Mouse (Mus musculus): ENCODE measurements at regions not wholly inside any gene's neighbourhood (a gene's known extent, or its start where the extent isn't known, plus 50 kb on each side); places are given as distances from the start of the nearest gene placed in this dataset.

DNA sequence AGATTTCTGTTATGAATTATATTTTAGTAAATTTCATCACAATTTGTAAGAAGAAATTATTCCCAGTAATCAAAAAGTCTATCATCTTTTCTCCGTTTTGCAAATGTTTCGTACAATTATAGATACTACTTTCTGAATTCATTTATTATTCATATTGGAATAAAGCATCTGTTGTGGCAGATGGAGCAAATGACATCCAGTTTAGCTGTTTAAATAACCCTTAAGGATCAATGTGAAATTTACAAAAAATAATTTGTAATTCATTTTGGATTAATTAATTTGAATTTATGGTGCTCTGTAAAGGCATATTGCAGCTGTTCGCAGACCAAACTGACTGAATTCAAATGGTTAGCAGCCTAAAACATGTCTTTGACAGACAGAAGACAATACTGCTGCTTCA is 1879.3 kb upstream of the Gm38303 start:
- TF ChIP-seq CTCF (IDR thresholded peaks at IDR 0.05; ENCODE audit: borderline replicate concordance, insufficient read depth, low read depth, low read length) (no peak), POLR2A (IDR thresholded peaks at IDR 0.05; ENCODE audit: borderline replicate concordance, insufficient read depth, low read length) (no peak)
- DNase-seq, result no peak
- 89% methylated on average over 3 of the region's 3 CpGs for WGBS

GRCm38 (mm10) chr3:12173371-12173770 is 1837.9 kb upstream of the Gm38303 start:
- no peak overlapping the region for H3K27ac ChIP-seq (ENCODE audit: insufficient read depth, low read length)
- WGBS, result 57% methylated on average over 3 of the region's 3 CpGs
- no peak for TF ChIP-seq CTCF (IDR thresholded peaks at IDR 0.05; ENCODE audit: borderline replicate concordance, insufficient read depth, low read depth, low read length)

More for the DNA sequence above, 1879.3 kb upstream of the Gm38303 start:
- Histone ChIP-seq H3K27ac (ENCODE audit: insufficient read depth, low read length) (no peak overlapping the region), H3K4me1 (ENCODE audit: control insufficient read depth, insufficient read depth, low read length) (no peaks in the 10 kb centered on the region), H3K27me3 (ENCODE audit: control insufficient read depth, insufficient read depth, low read length) (no peaks in the 10 kb centered on the region), H3K4me3 (replicated peaks; ENCODE audit: insufficient read depth, low read depth, low read length) (no peak overlapping the region)

DNA sequence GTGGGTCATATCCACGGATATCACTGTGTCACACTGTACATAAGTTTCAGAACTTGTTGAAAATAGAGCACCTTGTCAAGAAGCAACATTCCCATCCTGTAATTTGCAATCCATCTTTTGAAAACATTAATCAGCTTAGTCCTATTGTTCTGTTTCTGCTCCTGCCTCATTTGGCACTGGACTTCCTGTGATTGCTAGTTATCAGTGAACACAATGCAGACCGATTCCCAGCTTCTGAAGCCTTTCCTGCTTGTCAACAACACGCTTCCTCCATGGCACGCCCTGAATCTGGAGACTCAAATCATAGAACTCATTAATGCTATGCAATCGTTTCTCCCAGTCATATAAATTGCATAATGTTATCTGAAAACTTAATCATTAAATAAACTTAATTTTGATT is 1815.8 kb upstream of the Gm38303 start:
- H3K4me1 ChIP-seq (ENCODE audit: control insufficient read depth, insufficient read depth, low read length), result no peaks in the 10 kb centered on the region
- WGBS, result 65% methylated on average over 5 of the region's 5 CpGs
- no peak overlapping the region for H3K27ac ChIP-seq (ENCODE audit: insufficient read depth, low read length)
- no peak for TF ChIP-seq POLR2A (IDR thresholded peaks at IDR 0.05; ENCODE audit: borderline replicate concordance, insufficient read depth, low read length)
- TF ChIP-seq CTCF (IDR thresholded peaks at IDR 0.05; ENCODE audit: borderline replicate concordance, insufficient read depth, low read depth, low read length), result no peak
- DNase-seq, result no peak
- H3K27me3 ChIP-seq (ENCODE audit: control insufficient read depth, insufficient read depth, low read length), result no peaks in the 10 kb centered on the region
- no peak overlapping the region for H3K4me3 ChIP-seq (replicated peaks; ENCODE audit: insufficient read depth, low read depth, low read length)

More at GRCm38 (mm10) chr3:12173371-12173770, 1837.9 kb upstream of the Gm38303 start:
- no peak for DNase-seq
- H3K4me3 ChIP-seq (replicated peaks; ENCODE audit: insufficient read depth, low read depth, low read length), result no peak overlapping the region
- H3K4me1 ChIP-seq (ENCODE audit: control insufficient read depth, insufficient read depth, low read length), result no peaks in the 10 kb centered on the region
- no peaks in the 10 kb centered on the region for H3K27me3 ChIP-seq (ENCODE audit: control insufficient read depth, insufficient read depth, low read length)
